Mouse (Mus musculus): ENCODE measurements at regions not wholly inside any gene's neighbourhood (a gene's known extent, or its start where the extent isn't known, plus 50 kb on each side); places are given as distances from the start of the nearest gene placed in this dataset.

GRCm38 (mm10) chr3:105222925-105223324 is 156.3 kb downstream of the 4930564D02Rik start:
- DNase-seq (ENCODE audit: inconsistent age in 2 of 2, low spot score in 1 of 2): peak in 1 of 2 experiments; percentile 23

- DNase-seq (ENCODE audit: inconsistent age in 2 of 2, low spot score in 1 of 2): peak; percentile 15 to 46
These were observed 157.0 kb downstream of the 4930564D02Rik start for GRCm38 (mm10) chr3:105223671-105224070.

- no peak for DNase-seq (ENCODE audit: inconsistent age in 2 of 2, low spot score in 1 of 2)
These were observed 160.9 kb downstream of the 4930564D02Rik start for GRCm38 (mm10) chr3:105227551-105227950.

- peak; percentile 23 to 66 for DNase-seq (ENCODE audit: inconsistent age in 2 of 2, low spot score in 1 of 2)
These were observed 161.8 kb downstream of the 4930564D02Rik start for GRCm38 (mm10) chr3:105228401-105228800.

- no peak for DNase-seq (ENCODE audit: inconsistent age in 2 of 2, low spot score in 1 of 2)
These were observed 174.4 kb downstream of the 4930564D02Rik start for GRCm38 (mm10) chr3:105241048-105241447.

- peak; percentile 8 to 22 for DNase-seq (ENCODE audit: inconsistent age in 2 of 2, low spot score in 1 of 2)
These were observed 190.5 kb downstream of the 4930564D02Rik start for GRCm38 (mm10) chr3:105257096-105257495.

- peak; percentile 44 to 73 for DNase-seq (ENCODE audit: inconsistent age in 2 of 2, low spot score in 1 of 2)
These were observed 176.9 kb upstream of the Kcnd3 start for GRCm38 (mm10) chr3:105275241-105275640.

- DNase-seq (ENCODE audit: inconsistent age in 2 of 2, low spot score in 1 of 2): no peak
These were observed 171.2 kb upstream of the Kcnd3 start for GRCm38 (mm10) chr3:105280971-105281370.

- no peak for DNase-seq (ENCODE audit: inconsistent age in 2 of 2, low spot score in 1 of 2)
These were observed 170.4 kb upstream of the Kcnd3 start for GRCm38 (mm10) chr3:105281686-105282085.

- no peak for DNase-seq (ENCODE audit: inconsistent age in 2 of 2, low spot score in 1 of 2)
These were observed 153.9 kb upstream of the Kcnd3 start for GRCm38 (mm10) chr3:105298273-105298672.

GRCm38 (mm10) chr3:105300693-105301548 is 151.2 kb upstream of the Kcnd3 start:
- DNase-seq (ENCODE audit: inconsistent age in 2 of 2, low spot score in 1 of 2): no peak

GRCm38 (mm10) chr3:105307676-105308075 is 144.5 kb upstream of the Kcnd3 start:
- no peak for DNase-seq (ENCODE audit: inconsistent age in 2 of 2, low spot score in 1 of 2)

GRCm38 (mm10) chr3:105309020-105309419 is 143.1 kb upstream of the Kcnd3 start:
- no peak for DNase-seq (ENCODE audit: inconsistent age in 2 of 2, low spot score in 1 of 2)

- DNase-seq (ENCODE audit: inconsistent age in 2 of 2, low spot score in 1 of 2): no peak
These were observed 98.9 kb upstream of the Kcnd3 start for GRCm38 (mm10) chr3:105353268-105353667.

- DNase-seq (ENCODE audit: inconsistent age in 2 of 2, low spot score in 1 of 2): no peak
These were observed 97.8 kb upstream of the Kcnd3 start for GRCm38 (mm10) chr3:105354123-105354931.

- DNase-seq (ENCODE audit: inconsistent age in 2 of 2, low spot score in 1 of 2): no peak
These were observed 94.6 kb upstream of the Kcnd3 start for GRCm38 (mm10) chr3:105357511-105357910.

GRCm38 (mm10) chr3:105359636-105360035 is 92.5 kb upstream of the Kcnd3 start:
- no peak for DNase-seq (ENCODE audit: inconsistent age in 2 of 2, low spot score in 1 of 2)

- no peak for DNase-seq (ENCODE audit: inconsistent age in 2 of 2, low spot score in 1 of 2)
These were observed 87.4 kb upstream of the Kcnd3 start for GRCm38 (mm10) chr3:105364685-105365084.

GRCm38 (mm10) chr3:105366806-105367205 is 85.3 kb upstream of the Kcnd3 start:
- DNase-seq (ENCODE audit: inconsistent age in 2 of 2, low spot score in 1 of 2): no peak

- DNase-seq (ENCODE audit: inconsistent age in 2 of 2, low spot score in 1 of 2): no peak
These were observed 84.2 kb upstream of the Kcnd3 start for GRCm38 (mm10) chr3:105367972-105368371.

- no peak for DNase-seq (ENCODE audit: inconsistent age in 2 of 2, low spot score in 1 of 2)
These were observed 79.7 kb upstream of the Kcnd3 start for GRCm38 (mm10) chr3:105372371-105372828.

- no peak for DNase-seq (ENCODE audit: inconsistent age in 2 of 2, low spot score in 1 of 2)
These were observed 77.8 kb upstream of the Kcnd3 start for GRCm38 (mm10) chr3:105374306-105374705.

Data from adrenal gland, adult (tissue).